Mouse (Mus musculus): ENCODE measurements around the gene Rnf40. TPM values are rescaled to one million over a fixed set of nuclear protein-coding genes. Genes with fewer than 3 reads are reported as not detected.

The Rnf40 gene
- total and polyA plus RNA-seq, 3 experiments, result 39.3 to 73.0 (median 48.6) TPM

DNA sequence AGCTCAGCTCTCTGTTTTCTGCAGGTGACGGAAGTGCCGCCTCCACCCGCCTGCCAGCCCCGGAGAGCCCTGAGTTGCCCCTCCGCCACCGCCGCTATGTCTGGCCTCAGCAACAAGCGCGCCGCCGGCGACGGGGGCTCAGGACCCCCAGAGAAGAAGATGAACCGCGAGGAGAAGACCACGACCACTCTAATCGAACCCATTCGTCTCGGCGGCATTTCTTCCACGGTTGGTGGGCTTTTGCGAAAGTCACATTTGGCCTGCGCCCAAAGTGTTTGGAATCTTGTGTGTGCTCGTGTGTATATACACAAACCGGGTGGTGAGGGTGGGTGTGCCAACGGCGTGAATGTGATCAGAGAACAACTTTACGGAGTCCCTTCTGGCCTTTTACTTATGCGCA is 334 bp downstream of the Rnf40 start:
- Histone ChIP-seq H3K9me3 (replicated peaks; ENCODE audit: low read length) (no peaks in the 10 kb centered on the region), H3K4me2 (ENCODE audit: insufficient read depth, low read depth, poor library complexity, severe bottlenecking) (peak overlapping the region; percentile 34), H3K9ac (ENCODE audit: insufficient read depth, low read depth) (peak overlapping the region; percentile 86), H3K4me3 (replicated peaks in 1 of 3; ENCODE audit: low read depth in 2 of 3, low read length in 2 of 3, poor library complexity in 1 of 3) (peak overlapping the region; percentile 86 to 97 (median 87)), H3K79me2 (replicated peaks; ENCODE audit: control insufficient read depth, extremely low read depth, insufficient read depth, poor library complexity, severe bottlenecking) (peaks cover 13% of the 10 kb centered on the region), H3K27me3 (replicated peaks) (no peaks in the 10 kb centered on the region), H3K36me3 (replicated peaks in 1 of 2; ENCODE audit: control insufficient read depth in 1 of 2, insufficient read depth in 1 of 2, low read length in 1 of 2) (peaks cover 47 to 68% of the 10 kb centered on the region in 2 experiments), H3K27ac (ENCODE audit: insufficient read depth, low read depth) (no peak overlapping the region), H3K4me1 (ENCODE audit: control insufficient read depth in 1 of 2, insufficient read depth in 2 of 2) (peaks cover 7 to 55% of the 10 kb centered on the region in 2 experiments; a peak in 3 of 4 replicates)
- TF ChIP-seq POLR2A (IDR thresholded peaks at IDR 0.05; ENCODE audit: low read depth, low read length), result no peak
- TF ChIP-seq JUN (IDR thresholded peaks at IDR 0.05; ENCODE audit: insufficient read depth, low read depth, low read length), result no peak
- no peak for TF ChIP-seq MXI1 (IDR thresholded peaks at IDR 0.05; ENCODE audit: low read depth, low read length)
- TF ChIP-seq MAFK (IDR thresholded peaks at IDR 0.05; ENCODE audit: insufficient replicate concordance, low read length), result no peak
- TF ChIP-seq MAX (IDR thresholded peaks at IDR 0.05; ENCODE audit: low read length), result no peak
- no peak for TF ChIP-seq ZKSCAN1 (IDR thresholded peaks at IDR 0.05; ENCODE audit: borderline replicate concordance, low read depth, low read length)
- no peak for TF ChIP-seq POLR2AphosphoS2 (IDR thresholded peaks at IDR 0.05; ENCODE audit: low read depth, low read length)
- no peak for TF ChIP-seq RCOR1 (conservative IDR thresholded peaks at IDR 0.05; ENCODE audit: low read depth, low read length)
- no peak for TF ChIP-seq KAT2A (IDR thresholded peaks at IDR 0.05; ENCODE audit: insufficient replicate concordance, low read length)
- TF ChIP-seq HCFC1 (IDR thresholded peaks at IDR 0.05; ENCODE audit: low read depth, low read length), result no peak
- no peak for TF ChIP-seq MAZ (IDR thresholded peaks at IDR 0.05; ENCODE audit: low read depth, low read length)
- TF ChIP-seq GABPA (IDR thresholded peaks at IDR 0.05; ENCODE audit: insufficient replicate concordance, low read depth, low read length), result no peak
- TF ChIP-seq NRF1 (IDR thresholded peaks at IDR 0.05; ENCODE audit: low read depth, low read length), result no peak
- TF ChIP-seq ETS1 (conservative IDR thresholded peaks at IDR 0.05; ENCODE audit: low read depth, low read length), result no peak
- TF ChIP-seq ELF1 (IDR thresholded peaks at IDR 0.05; ENCODE audit: low read depth, low read length), result no peak
- no peak for TF ChIP-seq USF1 (IDR thresholded peaks at IDR 0.05; ENCODE audit: low read depth, low read length)
- no peak for TF ChIP-seq TBP (conservative IDR thresholded peaks at IDR 0.05; ENCODE audit: low read depth, low read length)
- no peak for TF ChIP-seq UBTF (IDR thresholded peaks at IDR 0.05; ENCODE audit: low read depth, low read length)
- in situ Hi-C loops (cut with MboI; ENCODE audit: low pct_ligation_motif_present, low pct_unique_long_range_greater_than_20kb, low sequenced_read_pairs) (no loop called here), dilution Hi-C loops (cut with MboI; ENCODE audit: extremely low pct_ligation_motif_present, extremely low pct_unique_long_range_greater_than_20kb, low sequenced_read_pairs) (no loop called here)
- no peak for DNase-seq (ENCODE audit: extremely low read depth)

GRCm38 (mm10) chr7:127589637-127590036 is 1.1 kb downstream of the Rnf40 start:
- H3K4me1 ChIP-seq (ENCODE audit: control insufficient read depth in 1 of 2, insufficient read depth in 2 of 2), result peaks cover 7 to 63% of the 10 kb centered on the region in 2 experiments; a peak in 3 of 4 replicates
- no peak overlapping the region for H3K27ac ChIP-seq (ENCODE audit: insufficient read depth, low read depth)
- no peak for DNase-seq (ENCODE audit: extremely low read depth)
- peaks cover 13% of the 10 kb centered on the region for H3K79me2 ChIP-seq (replicated peaks; ENCODE audit: control insufficient read depth, extremely low read depth, insufficient read depth, poor library complexity, severe bottlenecking)
- no peaks in the 10 kb centered on the region for H3K27me3 ChIP-seq (replicated peaks)
- no peak for TF ChIP-seq GABPA (IDR thresholded peaks at IDR 0.05; ENCODE audit: insufficient replicate concordance, low read depth, low read length)
- no peak for TF ChIP-seq HCFC1 (IDR thresholded peaks at IDR 0.05; ENCODE audit: low read depth, low read length)
- no peak for TF ChIP-seq UBTF (IDR thresholded peaks at IDR 0.05; ENCODE audit: low read depth, low read length)
- no peak for TF ChIP-seq RCOR1 (conservative IDR thresholded peaks at IDR 0.05; ENCODE audit: low read depth, low read length)
- no peak for TF ChIP-seq NELFE (IDR thresholded peaks at IDR 0.05; ENCODE audit: low read depth, low read length)
- no peak for TF ChIP-seq KAT2A (IDR thresholded peaks at IDR 0.05; ENCODE audit: insufficient replicate concordance, low read length)
- no peak for TF ChIP-seq MEF2A (IDR thresholded peaks at IDR 0.05; ENCODE audit: borderline replicate concordance, low read depth, low read length)
- TF ChIP-seq SIN3A (IDR thresholded peaks at IDR 0.05; ENCODE audit: low read length), result no peak
- TF ChIP-seq EP300 (IDR thresholded peaks at IDR 0.05; ENCODE audit: low read length), result no peak
- in situ Hi-C loops (cut with MboI; ENCODE audit: low pct_ligation_motif_present, low pct_unique_long_range_greater_than_20kb, low sequenced_read_pairs) (no loop called here), dilution Hi-C loops (cut with MboI; ENCODE audit: extremely low pct_ligation_motif_present, extremely low pct_unique_long_range_greater_than_20kb, low sequenced_read_pairs) (no loop called here)
- H3K36me3 ChIP-seq (replicated peaks in 1 of 2; ENCODE audit: control insufficient read depth in 1 of 2, insufficient read depth in 1 of 2, low read length in 1 of 2), result peaks cover 49 to 68% of the 10 kb centered on the region in 2 experiments
- H3K4me2 ChIP-seq (ENCODE audit: insufficient read depth, low read depth, poor library complexity, severe bottlenecking), result peak overlapping the region; percentile 34
- H3K9ac ChIP-seq (ENCODE audit: insufficient read depth, low read depth), result 0 out of 2 replicates have a peak overlapping the region, but pooled peaks have one; percentile 86
- H3K9me3 ChIP-seq (replicated peaks; ENCODE audit: low read length), result no peaks in the 10 kb centered on the region
- peak overlapping the region; percentile 86 to 97 (median 87) for H3K4me3 ChIP-seq (replicated peaks in 1 of 3; ENCODE audit: low read depth in 2 of 3, low read length in 2 of 3, poor library complexity in 1 of 3)
